Mouse (Mus musculus): ENCODE results near the gene Tnfsf11. TPM values are rescaled to one million over a fixed set of nuclear protein-coding genes. Genes with fewer than 3 reads are reported as not detected.

Tnfsf11 gene
- polyA plus RNA-seq, 1 experiment from 2014 or later: 0.13 TPM

GRCm38 (mm10) chr14:78236144-78236543, 71.7 kb downstream of the Tnfsf11 start:
- Histone ChIP-seq H3K36me3 (no peaks in the 10 kb centered on the region), H3K4me2 (replicated peaks) (no peak overlapping the region), H3K9me3 (no peaks in the 10 kb centered on the region), H3K4me1 (0 out of 2 replicates have a peak, but pooled peaks cover 3% of the 10 kb centered on the region), H3K27ac (replicated peaks) (no peak overlapping the region), H3K4me3 (no peak overlapping the region), H3K27me3 (no peaks in the 10 kb centered on the region), H3K9ac (replicated peaks) (no peak overlapping the region)
- ATAC-seq (ENCODE audit: low FRiP score, low read depth): no peak
- WGBS: 77% methylated on average over 4 of the region's 4 CpGs

DNA sequence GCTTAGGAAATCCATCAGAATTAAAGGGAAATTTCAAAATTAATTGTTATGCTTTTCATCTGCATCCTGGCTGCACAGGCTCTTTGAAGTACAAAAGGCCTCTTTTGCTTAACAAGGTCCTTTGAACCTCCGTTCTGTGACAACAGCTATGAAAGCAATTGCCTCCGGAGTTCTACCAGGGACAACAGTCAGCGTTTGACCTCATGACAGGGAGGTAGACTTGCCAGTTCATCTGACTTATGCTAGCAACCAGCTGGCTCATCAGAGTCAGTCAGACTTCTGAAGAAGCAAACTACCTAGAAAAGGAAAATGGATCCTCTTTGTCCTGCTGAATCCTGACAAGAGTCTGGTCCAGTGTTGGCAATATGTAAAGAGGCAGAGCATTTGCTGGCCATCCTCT, 72.5 kb downstream of the Tnfsf11 start:
- ATAC-seq (ENCODE audit: low FRiP score, low read depth): no peak
- H3K27ac ChIP-seq (replicated peaks): no peak overlapping the region
- WGBS: 47% methylated on average over 3 of the region's 3 CpGs

DNA sequence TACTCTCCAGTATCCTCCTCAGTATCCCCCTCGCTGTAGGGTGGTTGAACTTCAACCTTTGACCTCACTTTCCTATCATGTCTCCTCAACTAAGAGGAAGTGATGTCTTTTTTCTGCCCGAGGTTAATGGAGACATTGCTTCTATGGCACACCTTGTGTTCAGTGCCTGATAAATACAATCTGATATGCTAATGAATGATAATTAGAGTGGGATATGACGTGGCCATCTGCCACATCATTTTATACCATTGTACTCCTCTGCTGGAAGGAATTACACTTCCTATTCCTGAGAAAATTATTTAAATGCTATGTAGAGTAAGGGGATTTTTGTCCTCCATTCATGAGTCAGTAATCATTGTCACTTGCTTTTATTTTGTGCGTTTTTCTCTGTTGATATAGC, 78.8 kb downstream of the Tnfsf11 start:
- H3K36me3 ChIP-seq: no peaks in the 10 kb centered on the region
- H3K4me3 ChIP-seq: no peak overlapping the region
- no peak overlapping the region for H3K27ac ChIP-seq (replicated peaks)
- no peaks in the 10 kb centered on the region for H3K4me1 ChIP-seq
- no peak overlapping the region for H3K4me2 ChIP-seq (replicated peaks)
- no peaks in the 10 kb centered on the region for H3K9me3 ChIP-seq
- no peaks in the 10 kb centered on the region for H3K27me3 ChIP-seq
- 67% methylated on average over 4 of the region's 4 CpGs for WGBS
- ATAC-seq (ENCODE audit: low FRiP score, low read depth): no peak
- H3K9ac ChIP-seq (replicated peaks): no peak overlapping the region

More for the DNA sequence above, 72.5 kb downstream of the Tnfsf11 start:
- H3K9me3 ChIP-seq: no peaks in the 10 kb centered on the region
- H3K4me3 ChIP-seq: no peak overlapping the region
- H3K9ac ChIP-seq (replicated peaks): no peak overlapping the region
- H3K27me3 ChIP-seq: no peaks in the 10 kb centered on the region
- no peak overlapping the region for H3K4me2 ChIP-seq (replicated peaks)
- 0 out of 2 replicates have a peak, but pooled peaks cover 3% of the 10 kb centered on the region for H3K4me1 ChIP-seq
- H3K36me3 ChIP-seq: no peaks in the 10 kb centered on the region

Small RNA genes within 50 kb of the gene (microRNA-seq; reads per million reads assigned to microRNA genes)
- not detected for gene Gm23652

Other genes with a start within 250 kb of the Tnfsf11 start
- gene Fam216b, start 219.0 kb downstream of the Tnfsf11 start, polyA plus RNA-seq (2016; fragmentation: Nextera tagmentation; extraction: Ambion mirVana): not detected in 2 replicates
- gene Akap11, start 228.8 kb upstream of the Tnfsf11 start, polyA plus RNA-seq (2016; fragmentation: Nextera tagmentation; extraction: Ambion mirVana): 31.5 and 35.1 TPM in 2 replicates